Mouse (Mus musculus): ENCODE measurements around the gene P4ha2.

The P4ha2 gene

DNA sequence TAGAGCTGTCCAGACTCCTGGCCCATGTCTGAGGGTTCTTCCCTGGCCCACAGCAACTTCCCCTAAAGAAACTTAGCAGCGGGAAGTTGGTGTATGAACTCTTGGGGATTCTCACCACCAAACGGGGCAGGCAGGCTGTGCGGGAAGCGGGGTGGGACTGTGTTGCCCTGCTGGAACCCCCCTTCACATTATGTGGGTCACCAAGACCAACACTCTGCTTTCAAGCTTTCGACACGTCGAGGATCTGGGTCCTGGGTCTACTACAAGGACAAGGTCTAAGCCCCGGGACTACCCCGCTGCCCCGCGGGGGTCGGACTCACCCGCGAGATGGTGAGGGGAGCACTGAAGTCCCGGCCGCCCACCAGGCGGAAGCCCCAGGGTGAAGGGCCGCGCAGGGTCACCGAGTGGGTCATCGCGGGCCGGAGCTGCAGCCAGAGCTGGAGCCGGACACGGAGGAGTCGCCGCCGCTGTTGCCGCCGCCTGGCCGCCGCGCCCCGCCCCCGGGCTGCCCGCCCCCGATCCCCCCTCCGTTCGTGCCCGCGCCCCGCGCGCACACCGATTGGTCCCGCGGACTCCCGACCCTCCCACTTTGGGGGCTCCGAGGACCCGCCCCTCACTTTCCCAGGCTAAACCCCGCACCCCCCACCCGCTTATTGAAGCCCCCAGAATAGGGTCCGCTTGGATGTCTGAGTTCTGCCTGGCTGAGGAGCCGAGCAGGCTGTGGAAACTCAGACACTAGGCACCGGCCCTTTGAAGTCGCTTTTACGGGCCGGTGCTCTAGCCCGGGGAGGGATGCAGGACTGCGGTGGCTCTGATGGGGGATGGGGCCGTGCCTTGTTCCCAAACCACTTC lies 31.1 kb upstream of the P4ha2 start, which contains the start of gene Pdlim4:
Gene Pdlim4, minus strand, starts transcription at position 495 of the 852 bp plus-strand sequence.
- DNase-seq = no peak

DNA sequence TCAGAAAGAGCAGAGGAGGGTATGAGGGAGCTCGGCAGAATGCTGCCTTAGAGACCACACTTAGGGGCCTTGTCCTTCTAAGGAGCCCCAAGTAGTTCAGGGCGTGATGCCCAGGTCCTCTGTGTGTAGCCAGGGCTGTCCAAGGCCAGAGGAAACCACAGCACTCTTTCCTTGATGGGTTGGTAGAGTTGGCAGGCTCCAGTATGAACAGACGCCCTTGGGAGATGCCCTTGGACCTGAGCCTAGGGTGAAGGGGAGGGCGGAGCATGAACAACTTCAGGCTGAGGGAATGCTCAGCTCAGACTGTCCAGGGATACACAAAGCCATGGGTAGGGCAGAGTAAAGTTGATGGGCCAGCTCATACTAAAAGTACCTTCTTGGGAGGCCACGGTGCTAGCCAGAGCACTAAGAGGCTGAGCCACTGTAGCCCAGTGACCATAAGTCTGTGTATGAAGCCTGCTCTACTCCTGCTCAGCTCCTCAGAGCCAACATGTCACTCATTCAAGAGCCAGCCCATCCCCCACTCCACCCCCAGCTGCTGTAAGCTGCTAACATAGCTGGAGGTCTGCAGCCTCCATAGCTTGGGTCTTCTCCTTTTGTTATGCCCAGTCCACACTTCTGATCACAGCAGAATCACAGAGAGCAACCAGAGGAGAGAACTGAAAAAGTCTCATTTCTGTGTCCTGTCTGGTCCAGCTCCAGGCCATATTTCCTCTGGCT lies 28.0 kb upstream of the P4ha2 start:
- DNase-seq = no peak

DNA sequence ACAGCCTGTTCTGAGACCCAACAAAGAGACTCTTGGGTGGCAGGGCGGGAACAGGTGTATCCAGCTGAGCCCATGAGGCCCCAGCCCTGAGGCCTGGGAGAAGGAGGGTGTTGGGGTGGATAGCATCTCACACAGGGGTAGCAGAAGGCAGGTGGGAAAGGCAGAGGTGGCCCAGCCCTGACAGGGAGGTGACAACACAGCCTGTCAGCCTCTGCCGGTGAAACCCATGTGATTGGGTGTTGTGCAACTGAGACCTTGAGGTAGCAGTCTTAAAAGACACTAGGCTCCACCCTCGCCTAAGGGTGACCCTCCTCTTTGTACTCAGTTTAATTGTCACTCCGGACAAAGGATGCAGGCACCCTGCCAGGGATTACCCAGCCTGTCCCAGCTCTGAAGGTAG lies 26.6 kb upstream of the P4ha2 start:
- DNase-seq = no peak

DNA sequence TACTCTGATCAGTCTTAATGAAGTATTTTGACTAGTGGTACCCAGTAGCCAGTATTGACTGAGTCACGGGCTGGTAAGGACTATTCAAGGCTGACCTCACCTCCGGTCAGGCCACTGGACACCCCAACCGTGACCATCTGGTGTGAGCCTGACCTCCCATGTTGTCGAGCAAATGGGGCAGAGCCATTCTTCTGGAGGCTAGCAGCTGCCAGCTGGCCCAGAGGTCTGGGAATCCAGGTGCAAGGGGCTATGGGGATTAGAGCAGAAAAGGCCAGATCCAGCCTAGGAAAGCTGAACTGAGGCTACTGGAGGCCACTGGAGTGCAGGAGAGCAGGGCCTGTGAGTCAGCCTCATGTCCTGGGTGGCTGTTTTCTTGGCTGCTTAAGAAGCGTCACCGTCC lies 24.5 kb upstream of the P4ha2 start:
- DNase-seq = no peak

DNA sequence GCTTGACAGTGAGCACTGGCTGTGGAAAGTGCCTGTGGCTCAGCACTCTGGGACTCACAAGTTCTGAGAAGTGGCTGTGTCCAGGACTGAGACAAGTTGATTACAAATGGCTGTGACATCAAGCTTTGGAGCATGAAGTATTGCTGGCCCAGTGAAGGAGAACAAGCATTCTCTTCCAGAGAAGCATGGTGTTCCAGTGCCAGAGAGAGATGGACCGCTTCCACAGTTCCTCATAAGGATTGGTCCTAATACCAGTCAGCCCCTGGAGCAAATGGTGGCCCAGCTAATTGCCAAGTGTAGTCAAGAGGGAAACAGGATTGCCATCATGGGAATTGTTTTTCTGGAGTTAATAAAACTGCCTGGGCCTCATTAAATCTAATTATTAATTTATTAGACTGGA lies 23.8 kb upstream of the P4ha2 start:
- no peak for DNase-seq

DNA sequence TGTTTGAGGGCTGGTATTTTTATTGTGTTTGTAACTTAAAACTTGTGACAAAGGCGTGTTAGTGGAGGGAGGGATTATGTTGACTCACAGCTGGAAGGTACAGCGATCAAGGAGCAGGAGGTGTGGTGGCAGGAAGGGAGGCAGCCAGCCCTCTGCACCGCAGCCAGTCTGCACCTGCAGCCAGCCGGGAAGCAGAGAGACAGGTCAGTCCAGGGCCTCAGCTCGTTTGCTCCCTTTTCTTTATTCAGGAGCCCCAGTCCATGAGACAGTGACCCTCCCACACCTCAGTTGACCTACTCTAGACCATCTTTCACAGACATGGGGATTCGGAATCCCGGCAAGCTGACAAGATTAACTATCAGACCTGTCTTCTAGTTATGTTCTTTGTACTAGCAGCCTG lies 19.5 kb upstream of the P4ha2 start:
- no peak for DNase-seq

DNA sequence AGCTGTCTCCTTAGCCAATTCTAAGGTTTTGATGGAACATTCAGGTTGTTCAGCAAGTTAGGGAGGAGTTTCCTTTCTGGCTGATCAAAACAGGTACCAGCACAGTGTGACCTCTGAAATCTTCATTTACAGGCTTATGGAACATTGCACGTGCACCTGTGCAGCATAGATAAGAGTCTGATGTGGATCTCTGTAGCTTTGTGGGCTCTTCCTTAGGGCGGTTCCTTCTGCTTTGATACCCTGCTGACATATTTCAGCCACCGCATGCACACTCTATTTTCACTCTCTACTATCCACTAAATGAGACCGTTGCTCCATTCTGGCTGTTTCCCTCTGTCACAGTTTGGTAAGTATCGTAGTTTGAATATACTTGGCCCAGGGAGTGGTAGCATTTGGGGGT lies 17.2 kb upstream of the P4ha2 start:
- no peak for DNase-seq

DNA sequence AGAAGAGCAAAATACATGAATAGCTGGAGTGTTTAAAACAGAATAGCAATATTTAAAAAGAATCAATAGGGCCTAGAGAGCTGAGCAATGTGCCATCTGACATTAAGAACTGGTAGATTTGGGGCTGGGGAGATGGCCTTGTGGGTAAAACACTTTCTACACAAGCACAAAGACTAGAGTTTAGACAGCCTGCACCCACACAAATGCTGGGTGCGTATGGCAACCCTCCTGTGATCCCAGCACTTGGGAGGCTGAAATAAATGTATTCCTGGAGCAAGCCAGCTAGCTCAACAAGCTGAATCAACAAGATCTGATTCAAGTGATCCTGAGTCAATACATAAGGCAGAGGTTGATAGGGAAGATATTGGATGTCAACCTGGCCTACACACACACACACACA lies 14.9 kb upstream of the P4ha2 start:
- no peak for DNase-seq

DNA sequence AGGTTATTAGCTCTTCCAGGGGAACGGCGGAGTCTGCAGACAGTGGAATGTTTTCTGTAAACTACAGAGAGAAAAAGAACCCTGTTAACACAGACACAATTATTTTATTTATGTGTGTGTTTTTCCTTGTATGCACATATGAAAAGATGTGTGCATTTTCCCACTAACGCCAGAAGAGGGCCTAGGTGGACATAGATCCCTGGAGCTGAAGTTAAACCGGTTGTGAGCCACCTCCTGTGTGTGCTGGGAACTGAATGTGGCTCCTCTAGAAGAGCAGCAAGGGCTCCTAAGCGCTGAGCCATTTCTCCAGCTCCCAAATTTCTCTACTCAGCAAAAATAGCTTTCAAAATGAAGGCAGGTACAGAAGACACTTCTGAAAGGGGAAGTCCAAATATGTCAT lies 14.1 kb upstream of the P4ha2 start:
- DNase-seq = no peak

DNA sequence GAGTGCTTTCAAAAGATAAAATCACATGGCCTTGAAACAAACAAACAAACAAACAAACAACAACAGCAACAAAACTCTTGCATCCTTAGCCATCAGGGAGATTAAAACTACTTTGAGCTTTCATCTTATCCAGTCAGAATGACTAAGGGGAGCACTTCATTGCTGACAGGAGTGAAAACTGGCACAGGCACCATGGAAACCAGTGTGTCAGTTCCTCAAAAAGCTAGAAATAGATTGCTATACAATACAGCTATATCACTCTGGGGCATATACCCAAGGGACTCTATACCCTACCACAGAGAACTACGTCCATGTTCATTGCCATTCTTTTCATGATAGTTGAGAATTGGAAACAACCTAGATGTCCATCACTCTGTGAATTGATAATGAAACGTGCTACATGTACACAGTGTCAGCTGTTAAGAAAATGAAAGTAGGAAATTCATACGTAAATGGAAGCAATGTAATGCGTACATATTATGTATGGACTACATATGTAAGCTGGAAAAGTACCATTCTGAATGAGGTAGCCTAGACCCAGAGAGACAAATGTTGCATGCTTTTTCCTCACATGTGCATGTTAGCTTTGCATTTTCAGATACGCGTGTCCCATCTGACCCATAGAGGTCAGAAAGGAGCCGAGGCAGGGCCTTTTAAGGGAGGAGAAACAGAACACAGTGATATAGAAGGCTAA lies 11.5 kb upstream of the P4ha2 start:
- no peak for DNase-seq

DNA sequence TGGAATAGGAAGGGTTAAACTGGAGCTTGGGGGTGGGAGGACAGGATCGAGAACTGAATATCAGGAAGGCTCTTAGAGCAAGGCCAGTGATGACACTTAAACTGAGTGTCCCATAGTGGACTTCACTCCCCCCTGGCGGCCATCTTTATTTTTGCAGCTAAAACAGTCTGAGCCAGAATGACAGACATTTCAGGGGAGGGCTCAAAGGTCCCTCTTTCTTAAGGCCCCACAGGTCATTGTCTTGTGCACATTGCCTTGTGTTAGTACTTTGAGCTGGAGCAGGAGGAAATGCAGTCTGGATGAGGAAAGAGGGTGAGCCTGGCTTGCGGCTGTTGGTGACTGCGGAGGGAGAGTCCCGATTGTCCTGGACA lies 11.0 kb upstream of the P4ha2 start:
- DNase-seq = peak; percentile 27 to 79

DNA sequence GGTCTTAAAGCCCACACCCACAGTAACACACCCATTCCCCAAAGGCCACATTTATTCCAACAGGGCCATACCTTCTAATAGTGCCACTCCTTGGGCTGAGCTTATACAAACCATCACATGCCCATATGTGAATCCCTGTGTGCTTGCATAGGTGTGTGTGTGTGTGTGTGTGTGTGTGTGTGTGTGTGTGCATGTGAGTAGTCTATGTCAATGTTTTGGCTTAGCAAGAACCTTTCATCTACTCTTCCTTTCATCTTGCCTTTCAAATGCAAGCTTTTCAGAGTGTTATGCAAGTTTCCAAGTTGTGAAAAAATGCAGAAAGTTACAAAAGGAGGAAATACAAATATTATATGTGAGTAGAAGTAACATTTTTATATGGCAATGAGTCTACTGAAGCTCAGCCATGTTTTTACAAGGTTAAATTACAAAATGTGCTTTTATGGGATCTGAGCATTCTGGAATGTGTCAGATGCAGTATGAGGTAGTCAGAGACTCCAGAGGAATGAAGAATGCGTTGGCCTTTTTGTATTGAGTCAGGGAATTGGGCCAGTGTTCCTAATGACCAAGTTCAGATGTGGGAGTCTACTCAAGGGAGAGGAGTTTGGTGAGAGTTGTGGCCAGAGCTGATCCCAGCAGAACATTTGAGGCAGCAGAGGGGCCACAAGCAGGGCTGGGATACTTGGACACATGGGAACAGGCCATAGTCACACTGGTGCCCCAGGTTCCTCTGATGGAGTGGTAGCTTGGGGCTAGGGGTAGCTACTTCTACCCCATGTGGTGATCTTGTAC lies 9.6 kb upstream of the P4ha2 start:
- DNase-seq = no peak

DNA sequence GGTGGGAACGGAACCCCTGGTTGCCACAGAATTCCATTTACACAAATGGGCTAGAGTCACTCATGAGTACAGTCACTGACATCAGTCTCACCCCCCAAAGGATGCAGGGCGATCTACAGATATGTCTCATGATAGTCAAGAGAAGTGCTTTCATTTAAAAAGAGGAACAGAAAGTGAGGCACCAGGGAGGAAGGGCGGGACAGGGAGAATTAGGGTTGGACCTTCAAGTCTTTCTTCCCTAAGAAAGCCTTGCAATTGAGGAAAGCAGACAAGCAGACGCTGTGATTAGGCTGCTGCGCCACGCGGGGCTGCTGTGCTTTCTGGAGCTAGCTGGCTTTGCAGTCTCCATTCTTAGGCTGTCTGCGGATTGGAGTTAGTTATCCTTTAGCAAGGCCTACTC lies 8.2 kb upstream of the P4ha2 start:
- peak in 1 of 2 experiments; percentile 27 for DNase-seq

DNA sequence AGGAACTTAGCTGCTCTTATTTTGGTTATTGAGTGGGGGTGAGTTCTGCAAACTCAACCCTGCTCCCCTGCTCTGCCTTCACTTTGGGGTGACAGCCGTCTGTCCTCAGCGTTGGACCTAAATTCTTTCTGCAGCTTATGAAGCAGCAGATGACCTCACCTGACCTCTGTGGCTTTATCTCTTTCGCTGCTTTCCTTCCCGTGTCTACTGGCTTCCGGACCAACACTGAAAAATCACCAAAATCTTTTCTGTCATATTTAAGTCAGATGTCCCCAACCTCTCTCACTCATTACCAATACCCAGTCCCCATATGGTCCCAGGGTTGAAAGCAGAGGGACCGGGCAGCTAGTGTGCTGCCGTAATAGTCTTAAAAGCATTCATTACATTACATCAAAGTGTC lies 7.7 kb upstream of the P4ha2 start:
- DNase-seq = no peak

DNA sequence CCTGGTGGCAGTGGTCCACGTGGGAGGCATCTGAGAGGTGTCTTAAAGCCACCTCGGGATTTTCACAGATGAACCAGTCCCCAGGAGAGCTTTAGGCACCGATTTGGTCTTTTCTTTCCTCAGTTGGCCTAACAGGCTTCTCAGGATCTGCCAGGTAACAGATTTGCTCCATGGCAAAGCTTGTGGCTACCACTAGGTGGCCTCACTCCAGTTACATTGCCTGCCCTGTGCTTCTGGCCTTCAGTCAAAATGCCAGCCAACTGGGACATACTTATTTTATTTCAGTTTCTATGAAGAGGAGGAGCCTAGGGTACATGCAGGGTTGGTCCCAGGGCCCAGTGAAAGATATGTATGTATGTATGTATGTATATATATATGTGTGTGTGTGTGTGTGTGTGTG lies 6.9 kb upstream of the P4ha2 start:
- DNase-seq = peak in 1 of 2 experiments; percentile 18

DNA sequence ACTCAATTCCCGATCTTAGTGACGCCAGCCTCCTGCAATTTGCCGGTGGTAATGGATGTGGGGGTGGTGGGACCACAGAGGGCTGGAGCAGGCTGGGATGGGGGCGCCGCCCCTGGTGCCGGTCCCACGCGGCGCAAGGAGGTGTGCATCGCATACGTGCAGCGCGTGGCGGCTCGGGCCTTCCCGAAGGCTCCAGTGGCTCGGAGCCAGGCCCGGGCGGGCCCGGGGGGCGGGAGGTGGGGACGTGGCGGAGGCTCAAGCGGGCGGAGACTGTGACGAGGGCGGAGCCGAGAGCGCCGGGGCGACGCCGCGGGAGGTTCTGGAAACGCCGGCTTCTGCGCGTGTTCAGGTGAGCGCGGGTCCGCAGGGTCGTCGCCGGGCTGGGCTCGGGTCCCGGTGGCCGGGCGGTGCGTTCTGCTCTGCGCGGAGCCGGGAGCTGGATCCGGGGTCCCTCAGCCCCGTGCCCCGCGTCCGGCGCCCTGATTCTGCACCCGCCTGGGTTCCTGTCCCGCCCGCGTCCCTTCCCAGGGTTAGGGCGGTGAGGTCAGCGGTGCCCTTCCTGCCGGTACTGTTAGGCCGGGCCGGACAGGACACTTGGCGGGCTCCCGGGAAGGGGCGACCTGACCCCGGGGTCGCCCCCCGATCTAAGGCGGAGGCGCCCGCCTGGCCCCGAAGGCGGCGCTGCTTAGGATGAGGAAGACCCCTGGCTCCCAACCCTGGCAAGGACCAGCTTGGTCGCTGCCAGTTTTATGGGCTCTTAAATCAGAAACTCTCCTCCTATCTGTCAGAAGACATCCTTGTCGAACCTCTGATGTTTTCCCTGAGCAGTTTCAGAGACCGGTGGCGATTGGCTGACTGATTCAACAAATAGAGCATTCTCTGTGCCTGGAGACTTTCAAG lies 1.0 kb downstream of the P4ha2 start:
- DNase-seq = peak in 1 of 2 experiments; percentile 18

DNA sequence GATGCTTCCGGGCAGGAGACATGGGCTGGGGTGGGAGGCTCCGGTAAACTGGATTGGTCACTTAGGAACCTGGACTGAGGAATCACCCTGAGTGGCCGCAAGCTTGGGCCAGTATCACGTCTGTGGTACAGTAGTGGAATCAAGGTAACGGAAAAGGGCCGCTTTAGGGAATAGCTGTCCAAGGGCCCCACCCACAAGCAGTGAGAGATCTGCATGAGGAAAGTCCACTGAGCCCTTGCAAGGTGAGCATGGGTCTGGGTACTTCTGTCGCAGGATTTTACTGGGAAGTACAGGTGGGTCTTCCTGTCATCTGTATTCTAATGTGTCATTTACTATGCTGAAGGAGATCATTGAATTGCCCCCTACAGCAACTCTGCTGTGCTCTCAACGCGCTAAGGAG lies 1.8 kb downstream of the P4ha2 start:
- no peak for DNase-seq

DNA sequence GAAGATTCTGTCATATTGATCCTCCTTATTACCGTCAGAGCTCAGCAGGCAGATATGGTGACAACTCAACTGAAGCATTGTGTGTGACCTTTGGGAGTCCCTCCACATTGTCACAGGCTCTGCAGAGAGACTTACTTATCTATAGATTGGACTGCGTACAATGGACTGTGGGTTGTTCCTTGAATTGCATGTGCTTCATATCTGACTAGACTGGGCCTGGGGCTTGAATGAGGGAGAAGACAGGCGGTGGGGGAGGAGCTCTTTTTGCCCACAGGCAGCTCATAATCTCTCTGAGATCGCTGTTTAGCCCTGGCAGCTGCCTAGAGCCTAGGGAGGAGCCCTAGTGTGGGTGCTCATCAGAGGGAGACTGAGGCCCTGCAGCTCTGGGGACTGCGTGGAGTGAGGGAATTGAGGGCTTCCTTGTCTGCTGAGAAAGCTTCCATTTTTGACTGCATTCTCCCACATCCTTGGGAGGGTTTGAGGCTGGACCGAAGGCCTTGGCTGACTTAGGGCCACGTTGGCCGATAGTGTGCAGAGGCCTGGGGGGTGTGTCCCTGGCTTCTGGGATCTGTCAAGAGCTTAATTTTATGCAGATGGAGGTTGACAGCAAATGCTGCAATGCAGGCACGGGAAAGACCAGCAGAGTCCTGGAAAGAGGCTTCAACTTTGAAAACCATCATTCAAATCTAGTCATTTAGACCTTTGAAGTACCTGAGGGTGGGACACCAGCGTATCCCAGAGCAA lies 3.0 kb downstream of the P4ha2 start:
- no peak for DNase-seq

DNA sequence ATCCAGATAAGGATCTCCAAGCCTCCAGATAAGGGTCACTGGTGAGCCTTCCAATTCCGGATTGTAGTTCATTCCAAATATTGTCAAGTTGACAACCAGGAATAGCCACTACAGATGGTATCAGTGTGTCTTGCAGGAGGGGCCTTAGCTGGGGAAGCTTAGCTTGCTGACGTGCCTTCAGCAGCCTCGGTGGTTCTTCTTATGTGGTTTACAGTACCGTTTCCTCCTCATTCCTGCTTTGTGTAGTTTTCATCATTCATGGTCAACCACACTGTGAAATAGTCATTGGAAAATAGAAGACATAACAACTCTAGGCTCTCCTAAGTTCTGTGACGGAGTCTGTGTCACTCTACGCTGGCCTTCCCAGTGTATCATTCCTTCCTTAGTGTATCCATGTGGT lies 5.1 kb downstream of the P4ha2 start:
- DNase-seq = no peak

DNA sequence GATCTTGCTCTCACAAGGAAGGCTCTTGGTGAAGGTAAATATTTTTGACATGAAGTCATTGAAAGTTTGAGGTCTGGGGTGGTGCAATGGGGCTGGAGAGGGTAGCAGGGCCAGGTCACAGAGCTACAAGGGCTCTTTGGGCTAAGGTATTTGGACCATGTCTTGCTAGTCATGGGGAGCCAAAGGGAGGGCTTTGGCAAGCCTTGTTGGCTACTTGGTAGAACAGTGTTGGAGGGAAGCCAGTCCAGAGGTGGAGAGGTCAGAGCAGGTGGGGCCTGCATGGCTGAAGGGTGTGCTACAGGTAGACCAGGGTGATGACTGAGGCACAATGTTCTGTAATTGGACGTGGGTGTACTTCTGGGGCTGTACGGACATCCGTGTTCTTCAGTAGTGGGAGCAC lies 6.8 kb downstream of the P4ha2 start:
- no peak for DNase-seq

DNA sequence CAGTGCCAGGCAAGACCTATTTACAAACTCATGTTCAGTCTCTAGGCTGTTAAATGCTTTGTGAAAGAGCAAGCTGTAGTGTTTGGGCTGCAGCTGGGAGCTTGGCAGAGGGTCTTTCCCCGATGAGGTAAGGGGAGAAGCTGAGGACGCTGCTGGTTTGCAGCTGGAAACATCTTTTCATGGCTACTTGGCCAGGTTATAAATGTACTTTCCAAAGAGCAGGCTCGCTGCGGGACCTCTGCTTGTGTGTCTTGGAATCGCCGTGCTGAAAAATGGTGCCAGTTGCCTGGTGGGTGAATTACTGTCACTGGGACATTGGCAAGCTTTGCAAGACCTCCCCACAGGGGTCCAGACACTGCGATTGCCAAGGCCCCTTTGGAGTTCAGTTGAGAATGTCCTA lies 7.3 kb downstream of the P4ha2 start:
- no peak for DNase-seq

All from spleen, adult 18-20 months (tissue).